Mouse (Mus musculus): ENCODE data around the gene Vamp9. TPM values are rescaled to one million over a fixed set of nuclear protein-coding genes. Genes with fewer than 3 reads are reported as not detected.

Vamp9 gene
- total and polyA plus RNA-seq, 3 experiments: 0.36 TPM; not detected in 2

GRCm38 (mm10) chr5:99994166-99994565 is 88.1 kb downstream of the Vamp9 start:
- no peaks in the 10 kb centered on the region for H3K27me3 ChIP-seq (ENCODE audit: control insufficient read depth, insufficient read depth, low read length)
- no peak overlapping the region for H3K9ac ChIP-seq (ENCODE audit: low read depth, low read length)
- H3K4me3 ChIP-seq: no peak overlapping the region
- no peaks in the 10 kb centered on the region for H3K36me3 ChIP-seq (ENCODE audit: control insufficient read depth, insufficient read depth, low read length)
- H3K79me2 ChIP-seq (replicated peaks; ENCODE audit: control insufficient read depth, insufficient read depth, low read length): no peaks in the 10 kb centered on the region
- no peak for TF ChIP-seq EP300 (IDR thresholded peaks at IDR 0.05; ENCODE audit: insufficient read depth, low read depth, low read length)
- TF ChIP-seq POLR2A (IDR thresholded peaks at IDR 0.05; ENCODE audit: insufficient read depth, low read depth, low read length): no peak
- TF ChIP-seq CTCF (IDR thresholded peaks at IDR 0.05): no peak
- 65% methylated on average over 3 of the region's 3 CpGs for WGBS
- no peak for DNase-seq
- H3K27ac ChIP-seq: no peak overlapping the region
- H3K4me1 ChIP-seq (ENCODE audit: control insufficient read depth, insufficient read depth, low read length): no peaks in the 10 kb centered on the region
- intact Hi-C loops (cut with DNase I): no loop called here

- Histone ChIP-seq H3K36me3 (ENCODE audit: control insufficient read depth, insufficient read depth, low read length) (no peaks in the 10 kb centered on the region), H3K4me3 (no peak overlapping the region), H3K9ac (ENCODE audit: low read depth, low read length) (no peak overlapping the region), H3K79me2 (replicated peaks; ENCODE audit: control insufficient read depth, insufficient read depth, low read length) (no peaks in the 10 kb centered on the region), H3K27me3 (ENCODE audit: control insufficient read depth, insufficient read depth, low read length) (no peaks in the 10 kb centered on the region), H3K4me1 (ENCODE audit: control insufficient read depth, insufficient read depth, low read length) (no peaks in the 10 kb centered on the region), H3K27ac (no peak overlapping the region)
- no peak for DNase-seq
- 93% methylated on average over 3 of the region's 3 CpGs for WGBS
- TF ChIP-seq CTCF (IDR thresholded peaks at IDR 0.05) (no peak), POLR2A (IDR thresholded peaks at IDR 0.05; ENCODE audit: insufficient read depth, low read depth, low read length) (no peak), EP300 (IDR thresholded peaks at IDR 0.05; ENCODE audit: insufficient read depth, low read depth, low read length) (no peak)
- intact Hi-C loops (cut with DNase I): no loop called here
These were observed 88.6 kb downstream of the Vamp9 start for GRCm38 (mm10) chr5:99994680-99995079.

- H3K4me1 ChIP-seq (ENCODE audit: control insufficient read depth, insufficient read depth, low read length): no peaks in the 10 kb centered on the region
- no peaks in the 10 kb centered on the region for H3K36me3 ChIP-seq (ENCODE audit: control insufficient read depth, insufficient read depth, low read length)
- intact Hi-C loops (cut with DNase I): no loop called here
- H3K27me3 ChIP-seq (ENCODE audit: control insufficient read depth, insufficient read depth, low read length): no peaks in the 10 kb centered on the region
- H3K9ac ChIP-seq (ENCODE audit: low read depth, low read length): no peak overlapping the region
- DNase-seq: no peak
- no peaks in the 10 kb centered on the region for H3K79me2 ChIP-seq (replicated peaks; ENCODE audit: control insufficient read depth, insufficient read depth, low read length)
- H3K27ac ChIP-seq: no peak overlapping the region
- TF ChIP-seq CTCF (IDR thresholded peaks at IDR 0.05) (no peak), POLR2A (IDR thresholded peaks at IDR 0.05; ENCODE audit: insufficient read depth, low read depth, low read length) (no peak), EP300 (IDR thresholded peaks at IDR 0.05; ENCODE audit: insufficient read depth, low read depth, low read length) (no peak)
- WGBS: 73% methylated on average over 7 of the region's 7 CpGs
- H3K4me3 ChIP-seq: no peak overlapping the region
These were observed 94.0 kb downstream of the Vamp9 start for GRCm38 (mm10) chr5:100000048-100000447.

GRCm38 (mm10) chr5:100000500-100000899 is 94.4 kb downstream of the Vamp9 start:
- Histone ChIP-seq H3K27me3 (ENCODE audit: control insufficient read depth, insufficient read depth, low read length) (no peaks in the 10 kb centered on the region), H3K36me3 (ENCODE audit: control insufficient read depth, insufficient read depth, low read length) (no peaks in the 10 kb centered on the region), H3K79me2 (replicated peaks; ENCODE audit: control insufficient read depth, insufficient read depth, low read length) (no peaks in the 10 kb centered on the region), H3K9ac (ENCODE audit: low read depth, low read length) (no peak overlapping the region), H3K4me1 (ENCODE audit: control insufficient read depth, insufficient read depth, low read length) (no peaks in the 10 kb centered on the region), H3K27ac (no peak overlapping the region), H3K4me3 (no peak overlapping the region)
- TF ChIP-seq POLR2A (IDR thresholded peaks at IDR 0.05; ENCODE audit: insufficient read depth, low read depth, low read length) (no peak), EP300 (IDR thresholded peaks at IDR 0.05; ENCODE audit: insufficient read depth, low read depth, low read length) (no peak), CTCF (IDR thresholded peaks at IDR 0.05) (no peak)
- intact Hi-C loops (cut with DNase I): no loop called here
- WGBS: 50% methylated on average over 8 of the region's 8 CpGs
- no peak for DNase-seq

Other genes with a start within 250 kb of the Vamp9 start
- gene Rasgef1b, start 177.2 kb upstream of the Vamp9 start, total RNA-seq (2021): 10 to 100 TPM in 1 of 2 experiments, 1 to 10 TPM in 1; 9.3 to 17.7 TPM
- gene Rasgef1b, start 177.2 kb upstream of the Vamp9 start, polyA plus RNA-seq (2012; rRNA removed): 4.3 and 5.7 TPM in 2 replicates
- 10 to 100 TPM; 83.0 to 90.3 TPM for gene Hnrnpd, start 72.7 kb downstream of the Vamp9 start, total RNA-seq (2021)
- gene Hnrnpd, start 72.7 kb downstream of the Vamp9 start, polyA plus RNA-seq (2012; rRNA removed): 10.2 and 14.3 TPM in 2 replicates
- 1 to 10 TPM; 1.1 to 1.2 TPM for gene 4930524J08Rik, start 72.8 kb downstream of the Vamp9 start, total RNA-seq (2021)
- gene 4930524J08Rik, start 72.8 kb downstream of the Vamp9 start, polyA plus RNA-seq (2012; rRNA removed): 0.84 TPM in 1 of 2 replicates, not detected in the other
- 10 to 100 TPM; 57.1 to 57.3 TPM for gene Hnrnpdl, start 133.4 kb downstream of the Vamp9 start, total RNA-seq (2021)
- 44.1 and 69.7 TPM in 2 replicates for gene Hnrnpdl, start 133.4 kb downstream of the Vamp9 start, polyA plus RNA-seq (2012; rRNA removed)
- gene Enoph1, start 133.7 kb downstream of the Vamp9 start, total RNA-seq (2021): 1 to 10 TPM; 8.4 to 8.8 TPM
- gene Enoph1, start 133.7 kb downstream of the Vamp9 start, polyA plus RNA-seq (2012; rRNA removed): 12.6 and 13.3 TPM in 2 replicates